Mouse (Mus musculus) testis, adult 2 months (tissue): ENCODE measurements around the gene AB124611. TPM values are rescaled to one million over a fixed set of nuclear protein-coding genes. Genes with fewer than 3 reads are reported as not detected.
A peak's percentile ranks its signal among the peaks of the same experiment; 100 is the strongest.

Experiments
- H3K27ac ChIP-seq: fragments of 200-500 bp; 2 replicates; pipeline ENCODE4 v1.5.1; 2012; ENCODE audit warnings: low read depth, low read length; ENCODE audit not compliant: control insufficient read depth, insufficient read depth
- H3K27me3 ChIP-seq: fragments of 200-500 bp; 2 replicates; pipeline ENCODE4 v1.6.1; 2012; ENCODE audit warnings: mild to moderate bottlenecking, low read length, moderate library complexity; ENCODE audit not compliant: control insufficient read depth, insufficient read depth
- H3K36me3 ChIP-seq: fragments of 200-500 bp; 2 replicates; pipeline ENCODE4 v1.6.1; 2012; ENCODE audit warnings: mild to moderate bottlenecking, low read length; ENCODE audit not compliant: control insufficient read depth, insufficient read depth
- H3K4me1 ChIP-seq: fragments of 200-500 bp; 2 replicates; pipeline ENCODE4 v1.6.1; 2012; ENCODE audit warnings: low read length; ENCODE audit not compliant: control insufficient read depth, insufficient read depth
- H3K4me3 ChIP-seq: fragments of 200-500 bp; 2 replicates; pipeline ENCODE4 v1.5.1; 2012; ENCODE audit warnings: low read depth, mild to moderate bottlenecking, low read length, moderate library complexity, mixed read lengths; ENCODE audit not compliant: control insufficient read depth
- CTCF ChIP-seq: fragments of 200-500 bp; IDR thresholded peaks from 2 replicates; pipeline ENCODE4 v1.5.1; 2012; ENCODE audit warnings: low read depth, mild to moderate bottlenecking, inconsistent platforms, low read length, moderate library complexity; ENCODE audit not compliant: control insufficient read depth, insufficient read depth, insufficient replicate concordance
- POLR2A ChIP-seq: fragments of 200-500 bp; IDR thresholded peaks from 2 replicates; pipeline ENCODE4 v1.6.1; 2012; ENCODE audit warnings: low read depth, mild to moderate bottlenecking, inconsistent platforms, low read length, moderate library complexity; ENCODE audit not compliant: control insufficient read depth
- polyA plus RNA-seq: library from polyadenylated mRNA; depleted of rRNA; stranded (reverse); fragments of >200 nt; gene quantifications from 2 replicates; pipeline ENCODE4 v1.2.3, GENCODE M21; 2012

AB124611 gene
- polyA plus RNA-seq, 1 experiment: 0.23 TPM

DNA sequence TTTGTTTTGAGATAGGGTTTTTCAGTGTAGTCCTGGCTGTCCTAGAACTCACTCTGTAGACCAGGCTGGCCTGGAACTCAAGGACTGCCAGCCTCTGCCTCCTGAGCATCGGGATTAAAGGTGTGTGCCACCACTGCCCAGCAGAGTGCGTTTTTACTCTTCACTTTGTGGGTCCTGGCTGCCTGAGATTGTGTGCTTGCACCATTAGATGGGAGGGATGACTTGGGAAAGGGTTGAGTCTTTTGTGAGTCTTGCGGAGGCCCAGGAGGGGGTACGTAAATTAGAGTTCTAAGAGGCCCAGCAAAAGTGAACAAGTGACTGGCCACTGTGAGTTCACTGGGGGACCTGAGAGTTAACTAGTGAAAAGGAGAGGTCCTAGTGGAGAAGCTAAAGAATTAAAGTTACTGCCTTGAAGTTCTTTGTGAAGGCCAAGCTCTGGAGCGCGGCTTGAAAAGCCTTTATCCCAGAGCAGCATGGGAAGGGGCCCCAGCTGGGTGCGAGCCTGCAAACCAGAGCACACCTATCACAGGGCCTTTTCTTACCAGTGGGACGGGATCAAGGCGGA, 19.5 kb downstream of the AB124611 start:
- peak overlapping the region; percentile 96 for H3K4me3 ChIP-seq
- peak overlapping the region; percentile 99 for H3K27ac ChIP-seq
- H3K27me3 ChIP-seq: no peaks in the 10 kb centered on the region
- H3K36me3 ChIP-seq: peaks cover 9% of the 10 kb centered on the region
- no peak for TF ChIP-seq POLR2A
- TF ChIP-seq CTCF: no peak
- peaks cover 18% of the 10 kb centered on the region for H3K4me1 ChIP-seq

DNA sequence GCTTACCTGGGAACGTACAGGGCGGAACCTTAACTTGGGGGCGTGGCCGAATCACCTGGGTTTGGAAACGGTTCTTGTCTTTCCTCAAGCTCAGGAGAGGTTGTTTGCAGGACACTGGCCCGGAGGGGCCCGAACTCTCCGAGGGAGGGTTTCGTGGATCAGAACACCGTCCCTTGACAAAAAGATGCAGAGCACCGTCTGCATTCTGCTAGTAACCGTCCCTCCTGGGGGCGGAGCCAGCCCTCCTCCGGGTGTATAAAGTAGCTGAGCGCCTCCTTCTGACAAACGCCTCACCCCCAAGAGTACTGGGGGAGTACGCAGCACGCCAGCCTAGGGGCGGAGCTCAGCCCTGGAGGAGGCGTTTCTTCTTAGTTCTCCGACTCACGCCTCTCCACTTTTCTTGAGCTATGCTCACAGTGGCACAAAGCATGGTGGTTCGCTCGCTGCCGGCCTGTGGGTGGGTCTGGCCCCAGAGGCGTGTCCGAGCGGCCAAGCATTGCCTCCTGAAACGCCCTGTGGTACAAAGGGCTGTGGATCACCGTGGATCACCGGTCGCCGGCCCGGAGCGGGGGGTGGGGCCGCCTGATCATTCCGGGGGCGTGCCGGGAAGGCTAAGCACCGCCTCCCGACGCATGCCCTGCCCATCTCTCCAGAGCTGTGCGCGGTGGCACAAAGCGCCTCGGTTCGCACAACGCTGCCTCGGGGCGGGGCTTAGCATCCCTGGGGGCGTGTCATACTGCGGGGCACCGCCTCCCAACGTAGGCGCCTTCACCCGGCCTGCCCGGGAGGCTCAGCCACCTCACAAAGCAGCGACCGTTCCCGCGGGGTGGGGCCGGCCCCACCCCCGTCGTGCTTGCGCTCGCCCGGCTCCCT, 20.2 kb downstream of the AB124611 start:
- H3K4me1 ChIP-seq: peaks cover 18% of the 10 kb centered on the region
- no peaks in the 10 kb centered on the region for H3K27me3 ChIP-seq
- peaks cover 7% of the 10 kb centered on the region for H3K36me3 ChIP-seq
- peak overlapping the region; percentile 96 for H3K4me3 ChIP-seq
- H3K27ac ChIP-seq: peak overlapping the region; percentile 99
- peak; percentile 54; the same call in 1 of the 2 replicates for TF ChIP-seq CTCF
- TF ChIP-seq POLR2A: peak; percentile 74

DNA sequence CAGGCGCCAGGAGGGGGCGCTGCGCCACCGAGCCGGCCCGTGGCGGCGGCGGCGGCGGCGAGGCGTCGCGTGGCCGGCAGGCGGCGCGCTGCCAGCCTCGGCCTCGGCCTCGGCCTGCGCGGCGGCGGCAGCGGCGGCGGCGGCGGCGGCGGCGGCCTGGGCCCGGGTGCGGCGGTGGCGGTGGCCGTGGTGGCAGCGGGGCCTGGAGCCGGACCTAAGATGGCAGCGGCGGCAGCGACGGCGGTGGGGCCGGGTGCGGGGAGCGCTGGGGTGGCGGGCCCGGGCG, 20.8 kb downstream of the AB124611 start, which contains the start of gene Carm1:
Gene Carm1, plus strand, starts transcription at position 106 of the 286 bp plus-strand sequence.
- Histone ChIP-seq H3K27ac (peak within 1 kb of the TSS; percentile 99), H3K4me1 (peaks cover 18% of the 10 kb centered on the region), H3K27me3 (no peaks in the 10 kb centered on the region), H3K4me3 (peak within 1 kb of the TSS; percentile 96), H3K36me3 (peaks cover 7% of the 10 kb centered on the region)
- TF ChIP-seq POLR2A: no peak
- no peak for TF ChIP-seq CTCF

DNA sequence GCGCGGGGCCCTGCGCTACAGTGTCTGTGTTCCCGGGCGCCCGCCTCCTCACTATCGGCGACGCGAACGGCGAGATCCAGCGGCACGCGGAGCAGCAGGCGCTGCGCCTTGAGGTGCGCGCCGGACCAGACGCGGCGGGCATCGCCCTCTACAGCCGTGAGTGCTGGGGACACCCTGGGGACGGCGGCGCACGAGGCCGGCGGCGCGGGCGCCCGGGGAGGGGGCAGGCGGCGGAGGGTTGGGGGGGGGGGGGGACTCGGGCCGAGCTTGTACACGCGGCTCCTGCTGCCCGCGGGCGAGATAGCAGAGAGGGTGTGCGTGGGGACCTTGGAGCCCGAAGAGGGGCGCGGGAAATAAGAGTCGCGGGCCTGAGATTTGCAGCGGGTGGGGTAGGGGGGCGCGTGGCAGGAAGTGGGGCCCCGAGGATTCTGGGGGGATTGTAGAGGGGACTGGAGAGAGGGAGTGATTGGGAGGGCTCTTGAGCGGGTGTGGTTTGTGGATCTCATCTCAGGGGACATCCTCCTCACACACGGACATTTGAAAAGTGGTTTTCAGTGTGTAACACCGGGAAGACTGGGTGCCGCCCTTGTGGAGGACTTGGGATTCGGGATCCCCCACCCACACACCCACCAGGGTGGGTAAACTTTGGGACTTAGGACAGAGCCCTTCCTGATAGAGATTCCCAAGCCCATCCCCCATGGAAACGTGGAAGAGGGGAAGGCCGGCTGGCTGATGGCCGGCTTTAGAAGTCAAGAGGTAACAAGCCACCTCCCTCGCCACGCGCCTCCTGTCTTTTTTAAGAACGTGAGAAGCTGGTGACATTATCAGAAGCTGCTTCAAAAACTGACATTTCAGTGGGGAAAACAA, 21.3 kb downstream of the AB124611 start:
- Histone ChIP-seq H3K4me3 (peak overlapping the region; percentile 96), H3K27ac (peak overlapping the region; percentile 99), H3K4me1 (peaks cover 18% of the 10 kb centered on the region), H3K27me3 (no peaks in the 10 kb centered on the region), H3K36me3 (peaks cover 7% of the 10 kb centered on the region)
- TF ChIP-seq POLR2A (no peak), CTCF (no peak)

DNA sequence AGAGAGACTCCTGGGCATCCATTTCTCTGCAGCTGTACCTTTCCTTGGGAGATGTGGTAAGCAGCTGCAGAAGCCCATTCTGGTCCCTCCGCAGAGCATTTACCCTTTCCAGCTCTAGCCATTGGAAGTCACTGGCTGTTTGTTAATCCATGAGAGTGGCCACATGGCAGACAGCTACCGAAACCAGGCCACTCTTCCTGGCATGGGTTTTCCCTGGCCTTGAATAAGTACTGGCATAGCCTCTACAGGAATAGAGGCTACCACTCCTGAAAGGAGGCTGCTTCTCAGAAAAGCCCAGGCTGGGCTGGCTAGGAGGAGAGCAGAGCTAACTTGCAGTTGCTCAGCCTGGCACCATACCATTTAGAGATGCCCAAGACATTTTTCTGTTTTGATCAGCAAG, 25.1 kb downstream of the AB124611 start:
- no peaks in the 10 kb centered on the region for H3K27me3 ChIP-seq
- H3K4me1 ChIP-seq: peaks cover 11% of the 10 kb centered on the region
- TF ChIP-seq POLR2A (no peak), CTCF (no peak)
- H3K36me3 ChIP-seq: peaks cover 2% of the 10 kb centered on the region; the same call in 1 of the 2 replicates
- no peak overlapping the region for H3K27ac ChIP-seq
- no peak overlapping the region for H3K4me3 ChIP-seq

DNA sequence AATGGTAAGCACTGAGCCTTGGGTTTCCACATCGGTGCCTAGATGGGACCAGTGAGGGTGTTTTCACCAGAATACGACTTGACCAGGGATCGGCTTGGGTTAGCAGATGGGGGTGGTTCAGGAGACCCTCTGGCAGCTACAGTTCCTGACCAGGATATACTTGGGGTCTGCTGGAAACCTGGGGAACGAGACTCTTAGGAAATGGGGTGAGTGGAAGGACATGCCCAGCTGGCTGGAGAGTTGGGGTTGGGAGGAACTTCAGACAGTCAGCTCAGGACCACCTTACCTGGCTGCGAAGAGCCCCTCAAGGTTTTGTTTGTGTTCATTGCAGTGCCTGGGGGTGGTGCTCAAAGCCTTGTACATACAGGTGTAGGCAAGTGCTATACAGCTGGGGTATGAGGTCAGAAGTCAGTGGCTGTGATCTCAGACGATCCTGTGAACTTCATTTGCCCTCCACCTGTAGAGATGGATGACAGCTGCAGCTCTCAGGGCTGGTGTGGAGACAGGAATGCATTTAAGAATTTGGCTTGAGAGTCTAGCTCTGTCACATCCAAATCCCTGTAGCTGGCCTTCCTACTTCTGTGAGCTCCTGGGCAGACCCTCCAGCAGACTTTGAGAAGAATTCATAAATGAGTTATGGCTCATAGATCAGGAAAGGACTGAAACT, 27.8 kb downstream of the AB124611 start:
- H3K4me3 ChIP-seq: no peak overlapping the region
- H3K27me3 ChIP-seq: no peaks in the 10 kb centered on the region
- no peaks in the 10 kb centered on the region; the same call in 1 of the 2 replicates for H3K4me1 ChIP-seq
- no peaks in the 10 kb centered on the region for H3K36me3 ChIP-seq
- TF ChIP-seq POLR2A: no peak
- no peak for TF ChIP-seq CTCF
- no peak overlapping the region for H3K27ac ChIP-seq
